Mouse (Mus musculus) E14TG2a.4 (cell line): ENCODE results near the gene Glg1.
"Not testable (repeated sequence)": the region's sequence is repeated elsewhere in the genome, so short reads cannot be mapped to it uniquely, and the experiment has no call there.

Source experiments
- H3K27me3 ChIP-seq: 2 replicates; pipeline ENCODE4 v1.6.1; 2014; ENCODE audit warnings: low read length, control low read depth; ENCODE audit not compliant: insufficient read depth
- H3K36me3 ChIP-seq: 2 replicates; pipeline ENCODE4 v1.6.1; 2014; ENCODE audit warnings: low read length, control low read depth; ENCODE audit not compliant: insufficient read depth
- H3K4me1 ChIP-seq: replicated peaks from 2 replicates; pipeline ENCODE4 v1.6.1; 2014; ENCODE audit warnings: low read depth, low read length, control low read depth
- H3K4me3 ChIP-seq: replicated peaks from 2 replicates; pipeline ENCODE4 v1.5.1; 2014; ENCODE audit warnings: mild to moderate bottlenecking, low read length
- H3K9me3 ChIP-seq: 2 replicates; pipeline ENCODE4 v1.6.1; 2014; ENCODE audit warnings: low read length, control low read depth
- CTCF ChIP-seq: conservative IDR thresholded peaks from 2 replicates; pipeline ENCODE4 v1.5.1; 2014; ENCODE audit warnings: low read length
- NANOG ChIP-seq: IDR thresholded peaks from 2 replicates; pipeline ENCODE4 v1.6.1; 2014; ENCODE audit warnings: borderline replicate concordance, low read length, mixed read lengths
- POU5F1 ChIP-seq: IDR thresholded peaks from 2 replicates; pipeline ENCODE4 v1.6.1; 2014; ENCODE audit warnings: low read length, borderline replicate concordance

The Glg1 gene

DNA sequence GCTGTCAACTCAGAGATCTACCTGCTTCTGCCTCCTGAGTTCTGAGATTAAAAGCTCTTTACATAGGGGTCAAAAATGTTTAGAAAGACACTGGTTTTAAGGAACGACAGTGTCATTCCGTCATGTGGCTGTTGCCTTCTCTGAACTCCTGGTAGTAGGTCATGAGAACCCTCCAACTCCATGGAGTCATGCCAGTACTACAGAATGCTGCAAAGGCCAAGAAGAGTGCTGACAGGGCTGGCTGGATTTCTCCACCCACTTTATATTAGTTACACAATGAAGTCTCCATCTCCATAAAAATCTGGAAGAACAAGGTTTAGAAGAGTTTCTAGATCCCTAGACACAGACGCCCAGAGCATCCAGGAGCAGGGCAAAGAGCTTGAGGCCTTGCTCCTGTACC lies 61.0 kb downstream of the Glg1 start:
- H3K27me3 ChIP-seq, result no peaks in the 10 kb centered on the region
- H3K4me1 ChIP-seq, result peaks cover 8% of the 10 kb centered on the region
- H3K9me3 ChIP-seq, result no peaks in the 10 kb centered on the region
- H3K36me3 ChIP-seq, result peaks cover 45% of the 10 kb centered on the region
- no peak overlapping the region for H3K4me3 ChIP-seq
- TF ChIP-seq NANOG (no peak), POU5F1 (no peak), CTCF (no peak)

DNA sequence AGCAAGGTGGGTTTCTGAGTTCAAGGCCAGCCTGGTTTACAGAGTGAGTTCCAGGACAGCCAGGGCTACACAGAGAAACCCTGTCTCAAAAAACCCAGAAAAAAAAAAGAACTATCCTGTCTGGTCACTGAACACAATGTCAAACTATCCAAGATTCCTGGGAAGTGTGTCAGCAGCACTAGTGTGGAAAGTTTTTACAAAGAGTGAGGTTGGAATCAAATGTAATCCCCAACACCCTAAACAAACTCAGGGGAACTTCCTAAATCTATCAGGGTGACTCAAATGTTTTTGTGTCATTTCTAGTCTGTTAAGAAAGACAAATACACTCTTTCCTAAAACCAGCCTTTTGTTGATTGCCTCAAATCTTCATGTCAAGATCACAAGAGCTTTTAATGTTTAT lies 62.8 kb downstream of the Glg1 start:
- Histone ChIP-seq H3K9me3 (no peaks in the 10 kb centered on the region), H3K27me3 (no peaks in the 10 kb centered on the region), H3K4me3 (no peak overlapping the region), H3K4me1 (peaks cover 8% of the 10 kb centered on the region), H3K36me3 (peaks cover 60% of the 10 kb centered on the region)
- no peak for TF ChIP-seq NANOG
- TF ChIP-seq POU5F1, result no peak
- TF ChIP-seq CTCF, result no peak

DNA sequence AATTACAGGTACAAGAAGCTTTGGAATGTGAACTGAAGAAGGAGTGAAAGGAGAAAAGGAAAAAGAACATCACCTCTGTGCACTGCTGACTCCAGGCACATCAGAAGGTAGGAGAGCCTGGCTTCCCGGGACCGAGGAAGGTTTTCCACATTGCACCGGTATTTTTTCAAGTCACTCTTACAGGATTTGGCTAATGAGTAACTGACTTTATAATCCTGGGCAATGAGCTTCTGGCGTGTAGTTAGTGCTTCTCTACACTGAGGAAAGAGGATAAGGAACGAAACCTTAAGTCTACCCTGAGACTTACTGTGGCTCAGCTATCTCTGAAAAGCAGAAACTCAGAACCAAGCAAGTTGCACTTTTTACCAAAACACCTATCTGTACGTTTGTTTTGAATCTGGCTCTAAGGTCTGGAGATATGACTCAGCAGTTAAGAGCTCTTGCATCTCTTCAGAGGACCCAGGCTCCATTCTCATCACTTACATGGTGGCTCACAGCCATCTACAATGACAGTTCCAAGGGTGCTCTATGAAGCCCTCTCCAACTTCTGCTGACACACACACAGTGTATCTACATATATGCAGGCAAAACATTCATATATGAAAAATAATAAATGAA lies 70.3 kb downstream of the Glg1 start:
- H3K36me3 ChIP-seq, result peaks cover 58% of the 10 kb centered on the region
- H3K9me3 ChIP-seq, result no peaks in the 10 kb centered on the region
- H3K4me1 ChIP-seq, result no peaks in the 10 kb centered on the region; the same call in 1 of the 2 replicates
- TF ChIP-seq POU5F1, result no peak
- no peak for TF ChIP-seq CTCF
- no peak for TF ChIP-seq NANOG
- no peaks in the 10 kb centered on the region for H3K27me3 ChIP-seq
- no peak overlapping the region for H3K4me3 ChIP-seq

DNA sequence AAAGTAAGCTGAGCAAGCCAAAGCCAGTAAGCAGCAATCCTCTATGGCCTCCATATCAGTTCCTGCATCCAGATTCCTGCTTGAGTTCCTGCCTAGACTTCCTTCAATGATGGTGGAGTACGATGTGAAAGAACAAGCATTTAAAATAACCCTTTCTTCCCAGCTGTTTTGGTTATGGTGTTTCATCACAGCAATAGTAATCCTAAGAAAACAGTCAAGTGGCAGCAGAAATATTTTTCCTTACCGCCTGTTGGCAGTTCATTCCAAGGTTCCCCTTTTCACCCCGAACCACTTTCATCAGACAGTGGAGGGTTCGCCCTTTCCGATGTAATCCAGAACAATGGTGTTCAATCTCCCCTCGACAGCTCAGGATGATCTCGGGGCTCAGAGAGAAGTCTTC lies 71.5 kb downstream of the Glg1 start:
- H3K27me3 ChIP-seq, result no peaks in the 10 kb centered on the region
- no peaks in the 10 kb centered on the region for H3K9me3 ChIP-seq
- no peak overlapping the region for H3K4me3 ChIP-seq
- peaks cover 66% of the 10 kb centered on the region for H3K36me3 ChIP-seq
- H3K4me1 ChIP-seq, result no peaks in the 10 kb centered on the region
- TF ChIP-seq POU5F1 (no peak), NANOG (no peak)

DNA sequence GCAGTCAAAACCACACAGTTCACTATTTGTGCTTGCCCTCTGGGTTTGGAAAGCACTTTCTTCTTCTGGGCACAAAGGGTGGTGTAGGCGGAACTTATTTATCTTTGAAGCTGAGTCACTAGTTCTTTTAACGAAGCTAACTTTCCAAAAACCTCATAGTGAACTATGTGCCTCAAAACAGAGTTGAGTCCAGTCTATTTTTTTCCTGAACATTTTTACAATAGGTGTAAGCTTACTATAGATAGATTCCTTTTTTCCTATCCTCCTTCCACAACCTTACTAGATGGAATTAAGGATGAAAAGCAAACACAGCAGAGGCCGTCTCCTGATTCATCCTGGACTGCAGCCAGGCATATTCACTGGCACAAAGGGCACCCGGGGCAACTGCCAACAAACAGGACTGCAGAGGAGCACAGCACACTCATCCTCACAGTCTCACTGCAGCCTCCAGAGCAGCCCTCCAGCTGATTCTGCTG lies 73.5 kb downstream of the Glg1 start:
- no peak for TF ChIP-seq POU5F1
- TF ChIP-seq NANOG, result no peak
- TF ChIP-seq CTCF, result no peak
- no peaks in the 10 kb centered on the region for H3K4me1 ChIP-seq
- H3K27me3 ChIP-seq, result no peaks in the 10 kb centered on the region
- no peak overlapping the region for H3K4me3 ChIP-seq
- H3K36me3 ChIP-seq, result peaks cover 69% of the 10 kb centered on the region
- no peaks in the 10 kb centered on the region for H3K9me3 ChIP-seq

DNA sequence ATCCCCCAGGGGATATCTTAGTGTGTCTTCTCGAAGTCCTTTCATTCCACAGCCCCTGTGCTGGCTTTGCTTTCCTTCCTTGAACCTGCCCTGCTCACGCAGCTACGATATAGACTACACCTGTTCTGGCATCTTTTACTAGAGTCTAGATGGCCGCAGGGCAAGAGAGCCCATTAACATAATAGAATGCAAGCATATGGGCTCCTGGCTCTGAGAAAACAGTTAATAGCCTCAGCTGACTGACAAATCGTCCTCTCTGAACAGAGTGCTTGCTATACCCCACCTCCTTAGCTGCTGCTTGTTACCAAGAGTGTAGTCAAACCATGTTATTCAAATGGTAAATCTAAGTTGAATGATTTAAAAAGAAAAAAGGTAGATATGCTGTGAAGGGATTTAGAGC lies 87.4 kb downstream of the Glg1 start:
- Histone ChIP-seq H3K36me3 (peaks cover 92% of the 10 kb centered on the region), H3K4me1 (peaks cover 6% of the 10 kb centered on the region; the same call in 1 of the 2 replicates), H3K27me3 (no peaks in the 10 kb centered on the region), H3K9me3 (no peaks in the 10 kb centered on the region), H3K4me3 (no peak overlapping the region)
- TF ChIP-seq CTCF (no peak), NANOG (no peak), POU5F1 (no peak)

DNA sequence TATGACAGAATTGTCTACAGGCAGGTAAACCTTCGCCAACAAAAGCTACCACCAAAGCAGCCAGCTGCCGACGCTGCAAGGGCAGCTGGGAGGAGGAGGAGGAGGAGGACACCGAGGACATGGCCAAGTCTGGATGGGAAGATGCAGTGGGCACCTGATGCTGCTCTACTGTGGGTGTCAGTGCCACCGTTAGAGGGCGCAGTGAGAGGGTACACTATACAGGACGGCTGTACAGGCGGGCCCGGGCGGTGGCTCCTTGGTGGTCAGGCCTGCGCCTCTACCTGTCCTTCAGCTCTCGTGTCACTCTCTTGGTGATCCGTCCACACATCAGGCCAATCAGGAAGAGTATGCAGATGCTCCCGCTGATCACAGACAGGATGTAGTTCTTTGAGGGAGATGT lies 101.4 kb downstream of the Glg1 start:
- H3K36me3 ChIP-seq, result peaks cover 95% of the 10 kb centered on the region
- TF ChIP-seq POU5F1 (no peak), CTCF (peak; percentile 61)
- no peaks in the 10 kb centered on the region for H3K27me3 ChIP-seq
- H3K9me3 ChIP-seq, result no peaks in the 10 kb centered on the region
- no peak overlapping the region for H3K4me3 ChIP-seq
- no peaks in the 10 kb centered on the region for H3K4me1 ChIP-seq

DNA sequence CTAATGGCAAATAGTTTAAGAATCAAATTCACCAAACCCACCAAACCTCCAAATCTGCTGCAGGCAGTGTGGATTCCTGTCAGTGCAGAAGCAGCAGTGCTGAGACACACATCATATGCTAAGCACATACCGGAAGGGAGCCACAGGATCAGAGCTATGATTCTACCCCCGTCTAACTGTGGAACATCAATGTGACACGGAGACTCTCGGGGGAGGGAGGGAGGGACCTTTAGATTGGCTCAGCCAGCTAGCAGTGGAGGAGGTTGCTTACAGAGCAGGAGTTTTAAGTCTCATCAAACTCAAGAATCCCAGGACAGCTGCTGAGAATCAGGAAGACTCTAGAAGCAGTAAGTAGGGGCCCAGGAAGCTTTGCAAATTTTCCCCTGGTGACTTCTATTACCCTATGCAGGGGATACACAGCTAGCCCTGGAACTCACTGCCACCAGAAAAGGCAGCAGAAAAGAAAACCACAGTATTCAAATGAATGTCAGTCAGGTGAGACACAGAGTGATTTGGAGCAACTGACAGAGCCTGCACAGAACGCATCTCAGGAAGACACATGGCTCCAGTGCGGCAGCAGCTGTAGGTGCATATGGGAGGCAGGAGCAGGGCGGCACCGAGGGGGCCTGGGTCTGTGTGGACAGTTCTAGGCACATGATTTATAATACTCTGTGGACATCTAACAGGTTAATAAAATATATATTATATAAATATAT lies 103.1 kb downstream of the Glg1 start:
- Histone ChIP-seq H3K36me3 (peaks cover 80% of the 10 kb centered on the region), H3K27me3 (no peaks in the 10 kb centered on the region), H3K4me3 (no peak overlapping the region), H3K4me1 (no peaks in the 10 kb centered on the region), H3K9me3 (no peaks in the 10 kb centered on the region)
- TF ChIP-seq NANOG (no peak), CTCF (no peak)

DNA sequence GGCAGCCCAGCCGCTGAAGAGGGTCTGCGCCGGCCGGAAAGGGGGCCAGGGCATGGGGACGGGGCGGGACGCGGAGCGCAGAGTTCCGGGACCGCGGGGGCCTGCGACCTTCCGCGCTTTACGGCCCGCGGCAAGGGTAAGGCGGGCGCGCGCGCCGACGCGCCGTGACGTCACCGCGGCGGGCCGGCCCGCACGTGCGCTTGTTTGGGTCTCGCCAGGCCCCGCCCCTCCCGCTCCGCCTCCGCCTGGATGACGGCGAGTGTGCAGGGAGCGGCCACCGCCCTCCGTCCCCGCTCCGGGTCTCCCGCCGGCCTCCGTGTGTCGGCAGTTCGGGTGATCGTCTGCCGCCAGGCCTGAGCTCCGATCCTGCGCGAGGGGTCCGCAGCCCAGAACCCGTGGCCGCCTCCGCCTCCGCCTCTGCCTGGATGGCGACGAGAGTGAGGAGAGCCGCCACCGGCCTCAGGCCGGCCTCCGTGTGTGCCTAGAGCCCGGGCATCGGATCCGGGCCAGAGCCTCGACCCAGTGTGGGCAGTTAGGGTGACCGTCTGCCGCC lies 113.5 kb downstream of the Glg1 start:
- H3K36me3 ChIP-seq, result peaks cover 16% of the 10 kb centered on the region
- peak overlapping the region; percentile 90 for H3K4me3 ChIP-seq
- H3K4me1 ChIP-seq, result peaks cover 19% of the 10 kb centered on the region
- H3K27me3 ChIP-seq, H3K9me3 ChIP-seq: not testable (repeated sequence)

DNA sequence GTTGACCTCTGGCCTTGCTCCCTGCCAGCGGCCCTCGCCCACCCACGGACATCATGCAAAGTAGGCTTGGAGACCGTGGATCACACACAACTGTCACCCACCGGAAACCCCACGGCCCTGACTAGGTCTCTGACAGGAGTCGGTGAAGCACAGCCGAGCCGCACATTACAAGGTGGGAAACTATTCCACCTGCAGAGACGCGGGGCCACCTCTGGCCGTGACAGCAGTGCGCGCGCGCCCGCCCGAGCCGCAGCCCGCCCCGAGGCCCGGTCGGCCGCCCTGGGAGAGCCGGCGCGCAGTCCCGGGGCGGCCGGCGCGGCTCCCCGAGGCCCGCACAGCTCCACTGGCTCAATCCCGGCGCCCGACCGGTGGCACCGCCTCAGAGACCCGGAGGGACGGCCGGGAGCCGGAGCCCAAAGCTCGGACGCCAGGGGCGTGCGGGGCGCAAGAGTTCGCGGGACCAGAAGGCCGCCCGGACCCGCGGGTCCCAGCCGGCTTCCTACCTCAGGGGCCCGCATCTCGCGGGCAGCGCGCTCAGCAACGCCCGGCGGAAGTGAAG lies 114.0 kb downstream of the Glg1 start:
- Histone ChIP-seq H3K4me1 (peaks cover 19% of the 10 kb centered on the region), H3K4me3 (peak overlapping the region; percentile 90)
- H3K9me3 ChIP-seq, result not testable (repeated sequence)

More for the DNA sequence above, 114.0 kb downstream of the Glg1 start:
- H3K36me3 ChIP-seq, result peaks cover 22% of the 10 kb centered on the region
- not testable (repeated sequence) for H3K27me3 ChIP-seq
